Mouse (Mus musculus): ENCODE measurements around the gene Usp9x. TPM values are rescaled to one million over a fixed set of nuclear protein-coding genes. Genes with fewer than 3 reads are reported as not detected.

The Usp9x gene
- polyA plus RNA-seq (2017; shearing (Covaris generic)), result 111 TPM

DNA sequence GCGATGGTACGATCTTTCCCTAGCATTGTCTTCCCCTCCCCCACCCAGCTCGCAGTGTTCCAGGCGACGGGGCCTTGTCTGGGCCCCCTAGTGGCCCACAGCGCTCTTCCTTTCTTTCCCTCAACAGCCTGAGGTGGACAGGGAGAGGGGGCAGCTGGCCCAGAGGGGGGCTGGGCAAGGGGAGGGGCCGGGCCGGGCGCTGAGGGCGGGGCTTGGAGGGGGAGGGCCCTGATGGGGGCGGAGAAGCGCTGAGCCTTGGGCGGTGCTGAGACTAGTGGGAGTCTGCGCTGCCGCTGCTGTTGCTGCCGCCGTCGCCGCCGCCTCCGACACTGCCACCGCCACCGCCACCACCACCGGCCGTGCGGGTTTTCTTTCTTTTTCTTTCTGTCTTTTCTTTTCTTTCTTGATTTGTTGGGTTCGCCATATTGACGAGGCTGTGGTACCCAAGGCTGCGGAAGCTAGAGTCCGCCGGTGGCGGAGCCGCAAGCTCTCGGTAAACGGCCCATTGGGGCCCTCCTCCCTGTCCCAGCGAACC lies at the start of gene Usp9x:
Gene Usp9x (plus strand): TSS at position 258 of the 535 bp plus-strand sequence.

Other genes with a start within 250 kb of the Usp9x start
- 181 TPM for gene Ddx3x, start 209.5 kb downstream of the Usp9x start, polyA plus RNA-seq (2017; shearing (Covaris generic))

All from effector memory CD4-positive, alpha-beta T cell, adult 5 months (primary cell).